Mouse (Mus musculus): ENCODE measurements around the gene Nagk. TPM values are rescaled to one million over a fixed set of nuclear protein-coding genes. Genes with fewer than 3 reads are reported as not detected.
"Not testable (repeated sequence)": the region's sequence is repeated elsewhere in the genome, so short reads cannot be mapped to it uniquely, and the experiment has no call there.

The Nagk gene
- polyA plus RNA-seq, 1 experiment from 2014 or later = 122 TPM

GRCm38 (mm10) chr6:83774126-83774525 is 20.7 kb upstream of the Nagk start:
- H3K4me1 ChIP-seq (ENCODE audit: control insufficient read depth, insufficient read depth, low read length) = peaks cover 20% of the 10 kb centered on the region
- no peak for ATAC-seq
- H3K9me3 ChIP-seq (replicated peaks; ENCODE audit: control insufficient read depth, low read length, poor library complexity, severe bottlenecking) = no peaks in the 10 kb centered on the region
- no peak overlapping the region; the same call in 1 of the 2 replicates for H3K4me3 ChIP-seq (ENCODE audit: low read depth, low read length)
- no peaks in the 10 kb centered on the region for H3K27me3 ChIP-seq (ENCODE audit: control insufficient read depth, insufficient read depth, low read depth, low read length)
- peak overlapping the region; percentile 88; the same call in 1 of the 2 replicates for H3K4me2 ChIP-seq (ENCODE audit: low read length)
- no peaks in the 10 kb centered on the region; the same call in 1 of the 2 replicates for H3K36me3 ChIP-seq (ENCODE audit: control insufficient read depth, insufficient read depth, low read length)
- H3K9ac ChIP-seq (ENCODE audit: low read depth, low read length) = no peak overlapping the region
- no peak overlapping the region for H3K27ac ChIP-seq (ENCODE audit: low read length)
- 71% methylated on average over 9 of the region's 9 CpGs for WGBS

- Histone ChIP-seq H3K4me3 (ENCODE audit: low read depth, low read length) (peak overlapping the region; percentile 91), H3K9ac (ENCODE audit: low read depth, low read length) (peak overlapping the region; percentile 95), H3K4me2 (ENCODE audit: low read length) (peak overlapping the region; percentile 88), H3K27me3 (ENCODE audit: control insufficient read depth, insufficient read depth, low read depth, low read length) (no peaks in the 10 kb centered on the region), H3K4me1 (ENCODE audit: control insufficient read depth, insufficient read depth, low read length) (peaks cover 20% of the 10 kb centered on the region), H3K9me3 (replicated peaks; ENCODE audit: control insufficient read depth, low read length, poor library complexity, severe bottlenecking) (no peaks in the 10 kb centered on the region), H3K36me3 (ENCODE audit: control insufficient read depth, insufficient read depth, low read length) (no peaks in the 10 kb centered on the region; the same call in 1 of the 2 replicates), H3K27ac (ENCODE audit: low read length) (peak overlapping the region; percentile 82)
- ATAC-seq = peak; percentile 64; the same call in 1 of the 2 replicates
- 2% methylated on average over 14 of the region's 14 CpGs for WGBS
Measured at GRCm38 (mm10) chr6:83774781-83775563, 19.8 kb upstream of the Nagk start.

- no peaks in the 10 kb centered on the region for H3K9me3 ChIP-seq (replicated peaks; ENCODE audit: control insufficient read depth, low read length, poor library complexity, severe bottlenecking)
- under 1% methylated on average over 35 of the region's 45 CpGs for WGBS
- peak; percentile 97 for ATAC-seq
Measured at GRCm38 (mm10) chr6:83775638-83776293, 19.0 kb upstream of the Nagk start, which contains the start of gene Tex261. Tex261 (minus strand) TSS chr6:83775813.

GRCm38 (mm10) chr6:83778306-83778705 is 16.5 kb upstream of the Nagk start:
- WGBS = 90% methylated on average over 7 of the region's 7 CpGs
- H3K36me3 ChIP-seq (ENCODE audit: control insufficient read depth, insufficient read depth, low read length) = no peaks in the 10 kb centered on the region
- H3K27ac ChIP-seq (ENCODE audit: low read length) = no peak overlapping the region
- no peaks in the 10 kb centered on the region for H3K27me3 ChIP-seq (ENCODE audit: control insufficient read depth, insufficient read depth, low read depth, low read length)
- H3K4me3 ChIP-seq (ENCODE audit: low read depth, low read length) = no peak overlapping the region
- no peak overlapping the region for H3K4me2 ChIP-seq (ENCODE audit: low read length)
- H3K9ac ChIP-seq (ENCODE audit: low read depth, low read length) = no peak overlapping the region
- peaks cover 20% of the 10 kb centered on the region for H3K4me1 ChIP-seq (ENCODE audit: control insufficient read depth, insufficient read depth, low read length)
- no peaks in the 10 kb centered on the region for H3K9me3 ChIP-seq (replicated peaks; ENCODE audit: control insufficient read depth, low read length, poor library complexity, severe bottlenecking)
- ATAC-seq = no peak

More at GRCm38 (mm10) chr6:83775638-83776293, 19.0 kb upstream of the Nagk start, which contains the start of gene Tex261:
- H3K36me3 ChIP-seq (ENCODE audit: control insufficient read depth, insufficient read depth, low read length) = no peaks in the 10 kb centered on the region; the same call in 1 of the 2 replicates
- H3K4me3 ChIP-seq (ENCODE audit: low read depth, low read length) = peak within 1 kb of the TSS; percentile 91
- H3K4me1 ChIP-seq (ENCODE audit: control insufficient read depth, insufficient read depth, low read length) = peaks cover 20% of the 10 kb centered on the region
- H3K9ac ChIP-seq (ENCODE audit: low read depth, low read length) = peak within 1 kb of the TSS; percentile 95
- no peaks in the 10 kb centered on the region for H3K27me3 ChIP-seq (ENCODE audit: control insufficient read depth, insufficient read depth, low read depth, low read length)
- peak within 1 kb of the TSS; percentile 82 for H3K27ac ChIP-seq (ENCODE audit: low read length)
- peak within 1 kb of the TSS; percentile 88 for H3K4me2 ChIP-seq (ENCODE audit: low read length)

GRCm38 (mm10) chr6:83779026-83779425 is 15.8 kb upstream of the Nagk start:
- no peak overlapping the region for H3K27ac ChIP-seq (ENCODE audit: low read length)
- no peaks in the 10 kb centered on the region for H3K27me3 ChIP-seq (ENCODE audit: control insufficient read depth, insufficient read depth, low read depth, low read length)
- ATAC-seq = no peak
- WGBS = 10% methylated on average over 5 of the region's 5 CpGs
- H3K36me3 ChIP-seq (ENCODE audit: control insufficient read depth, insufficient read depth, low read length) = no peaks in the 10 kb centered on the region
- no peak overlapping the region for H3K4me2 ChIP-seq (ENCODE audit: low read length)
- peaks cover 14% of the 10 kb centered on the region for H3K4me1 ChIP-seq (ENCODE audit: control insufficient read depth, insufficient read depth, low read length)
- no peak overlapping the region for H3K9ac ChIP-seq (ENCODE audit: low read depth, low read length)
- H3K4me3 ChIP-seq (ENCODE audit: low read depth, low read length) = no peak overlapping the region
- H3K9me3 ChIP-seq (replicated peaks; ENCODE audit: control insufficient read depth, low read length, poor library complexity, severe bottlenecking) = no peaks in the 10 kb centered on the region

- ATAC-seq = no peak
- no peaks in the 10 kb centered on the region for H3K9me3 ChIP-seq (replicated peaks; ENCODE audit: control insufficient read depth, low read length, poor library complexity, severe bottlenecking)
- no peaks in the 10 kb centered on the region for H3K4me1 ChIP-seq (ENCODE audit: control insufficient read depth, insufficient read depth, low read length)
- WGBS = 74% methylated on average over 3 of the region's 3 CpGs
- no peak overlapping the region for H3K4me2 ChIP-seq (ENCODE audit: low read length)
- H3K4me3 ChIP-seq (ENCODE audit: low read depth, low read length) = no peak overlapping the region
- no peak overlapping the region for H3K9ac ChIP-seq (ENCODE audit: low read depth, low read length)
- no peaks in the 10 kb centered on the region for H3K27me3 ChIP-seq (ENCODE audit: control insufficient read depth, insufficient read depth, low read depth, low read length)
- H3K36me3 ChIP-seq (ENCODE audit: control insufficient read depth, insufficient read depth, low read length) = no peaks in the 10 kb centered on the region
- no peak overlapping the region for H3K27ac ChIP-seq (ENCODE audit: low read length)
Measured at GRCm38 (mm10) chr6:83786426-83786825, 8.4 kb upstream of the Nagk start.

GRCm38 (mm10) chr6:83788554-83788953 is 6.2 kb upstream of the Nagk start:
- Histone ChIP-seq H3K4me2 (ENCODE audit: low read length) (no peak overlapping the region), H3K27ac (ENCODE audit: low read length) (no peak overlapping the region), H3K36me3 (ENCODE audit: control insufficient read depth, insufficient read depth, low read length) (no peaks in the 10 kb centered on the region), H3K27me3 (ENCODE audit: control insufficient read depth, insufficient read depth, low read depth, low read length) (no peaks in the 10 kb centered on the region), H3K9ac (ENCODE audit: low read depth, low read length) (no peak overlapping the region), H3K4me1 (ENCODE audit: control insufficient read depth, insufficient read depth, low read length) (no peaks in the 10 kb centered on the region), H3K9me3 (replicated peaks; ENCODE audit: control insufficient read depth, low read length, poor library complexity, severe bottlenecking) (no peaks in the 10 kb centered on the region), H3K4me3 (ENCODE audit: low read depth, low read length) (no peak overlapping the region)
- ATAC-seq = no peak
- WGBS = 48% methylated on average over 7 of the region's 7 CpGs

- not testable (repeated sequence) for ATAC-seq; H3K4me1 ChIP-seq (ENCODE audit: control insufficient read depth, insufficient read depth, low read length); H3K9me3 ChIP-seq (replicated peaks; ENCODE audit: control insufficient read depth, low read length, poor library complexity, severe bottlenecking); H3K9ac ChIP-seq (ENCODE audit: low read depth, low read length); H3K36me3 ChIP-seq (ENCODE audit: control insufficient read depth, insufficient read depth, low read length); H3K27ac ChIP-seq (ENCODE audit: low read length); H3K27me3 ChIP-seq (ENCODE audit: control insufficient read depth, insufficient read depth, low read depth, low read length); H3K4me2 ChIP-seq (ENCODE audit: low read length); H3K4me3 ChIP-seq (ENCODE audit: low read depth, low read length)
- 87% methylated on average over 5 of the region's 5 CpGs for WGBS
Measured at GRCm38 (mm10) chr6:83790533-83790932, 4.2 kb upstream of the Nagk start.
